Mouse (Mus musculus) forebrain, embryonic 14.5 days (tissue): ENCODE measurements around the gene Usp10. TPM values are rescaled to one million over a fixed set of nuclear protein-coding genes. Genes with fewer than 3 reads are reported as not detected.

Experiments
- ATAC-seq: fragments of 200-750 bp; cut with Nextera tagmentation; 2 replicates; pipeline ENCODE4 v1.8.0; 2017; ENCODE audit warnings: mild to moderate bottlenecking, moderate library complexity
- DNase-seq: peaks from one replicate; pipeline ENCODE4 v3.0.0-alpha.2; 2015; ENCODE audit warnings: low spot score
- H3K27ac ChIP-seq: fragments of 300-500 bp; sonication (generic); 2 replicates; pipeline ENCODE4 v1.5.1; 2014; ENCODE audit warnings: low read depth, mild to moderate bottlenecking, control low read depth, low read length, moderate library complexity
- H3K27me3 ChIP-seq: fragments of 300-500 bp; sonication (generic); replicated peaks from 2 replicates; pipeline ENCODE4 v1.6.1; 2014; ENCODE audit warnings: low read length, control low read depth, mixed read lengths; ENCODE audit not compliant: control insufficient read depth, insufficient read depth
- H3K36me3 ChIP-seq: fragments of 300-500 bp; sonication (generic); 2 replicates; pipeline ENCODE4 v1.6.1; 2014; ENCODE audit warnings: low read length, control low read depth; ENCODE audit not compliant: control insufficient read depth, insufficient read depth
- H3K4me1 ChIP-seq: fragments of 300-500 bp; sonication (generic); 2 replicates; pipeline ENCODE4 v1.6.1; 2014; ENCODE audit warnings: antibody characterized with exemption, low read length, control low read depth; ENCODE audit not compliant: control insufficient read depth, insufficient read depth
- H3K4me2 ChIP-seq: fragments of 300-500 bp; sonication (generic); 2 replicates; pipeline ENCODE4 v1.6.1; 2014; ENCODE audit warnings: mild to moderate bottlenecking, control low read depth, low read length
- H3K4me3 ChIP-seq: fragments of 300-500 bp; sonication (generic); 2 replicates; pipeline ENCODE4 v1.5.1; 2014; ENCODE audit warnings: low read depth, low read length, control low read depth
- H3K9ac ChIP-seq: fragments of 300-500 bp; sonication (generic); 2 replicates; pipeline ENCODE4 v1.6.1; 2014; ENCODE audit warnings: mild to moderate bottlenecking, low read length, control low read depth, moderate library complexity
- H3K9me3 ChIP-seq: fragments of 300-500 bp; sonication (generic); replicated peaks from 2 replicates; pipeline ENCODE4 v1.6.1; 2016; ENCODE audit warnings: low read length, control low read depth, mixed read lengths; ENCODE audit not compliant: control insufficient read depth
- WGBS: fragments of 180-500 bp; shearing (Covaris S2); extraction: QIAGEN DNeasy Blood & Tissue Kit; methylation state at CpG from one replicate; pipeline ENCODE4 v1.1.7; 2014; 5-methylcytosine and 5-hydroxymethylcytosine counted together
- polyA plus RNA-seq: library from polyadenylated mRNA; unstranded; fragments of >200 nt; fragmentation: Nextera tagmentation; extraction: Ambion mirVana; gene quantifications from 2 replicates; pipeline ENCODE4 v1.2.1, GENCODE M21; 2014

Usp10 gene
- polyA plus RNA-seq, 1 experiment from 2014 or later = 94.2 TPM

DNA sequence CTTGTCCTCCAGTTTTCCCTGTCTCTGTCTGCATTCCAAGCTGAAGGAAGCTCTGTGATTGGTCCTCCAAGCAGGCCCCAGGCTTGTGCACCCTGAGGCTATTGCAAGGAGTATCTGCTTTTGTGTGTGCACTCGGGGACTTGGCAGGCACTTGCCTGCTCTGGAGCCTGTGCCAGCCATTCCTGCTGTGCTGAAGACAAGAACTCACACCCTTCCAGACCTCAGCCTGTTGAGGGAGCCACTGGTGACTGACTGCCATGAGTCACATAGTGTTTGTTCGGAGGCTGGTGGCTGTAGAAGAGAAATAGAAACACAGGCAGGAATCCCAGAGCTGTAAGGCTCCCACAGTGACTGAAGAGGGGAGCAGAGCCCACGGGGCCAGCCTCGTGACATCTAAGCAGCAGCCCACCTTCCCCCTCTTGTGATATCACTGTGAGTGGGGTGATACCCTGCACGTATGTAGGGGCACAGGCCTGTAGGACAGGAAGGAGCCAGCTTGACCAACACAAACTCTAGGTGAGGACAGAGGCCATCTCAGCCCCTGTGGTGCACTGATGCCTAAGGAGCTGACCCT is 50.5 kb downstream of the Usp10 start:
- Histone ChIP-seq H3K4me1 (peaks cover 12% of the 10 kb centered on the region), H3K9ac (peak overlapping the region; percentile 21; the same call in 1 of the 2 replicates), H3K4me2 (no peak overlapping the region), H3K4me3 (no peak overlapping the region), H3K27me3 (no peaks in the 10 kb centered on the region), H3K27ac (peak overlapping the region; percentile 81), H3K36me3 (peaks cover 26% of the 10 kb centered on the region), H3K9me3 (no peaks in the 10 kb centered on the region)
- 30% methylated on average over 5 of the region's 5 CpGs for WGBS
- DNase-seq (peak; percentile 86), ATAC-seq (peak; percentile 91)

DNA sequence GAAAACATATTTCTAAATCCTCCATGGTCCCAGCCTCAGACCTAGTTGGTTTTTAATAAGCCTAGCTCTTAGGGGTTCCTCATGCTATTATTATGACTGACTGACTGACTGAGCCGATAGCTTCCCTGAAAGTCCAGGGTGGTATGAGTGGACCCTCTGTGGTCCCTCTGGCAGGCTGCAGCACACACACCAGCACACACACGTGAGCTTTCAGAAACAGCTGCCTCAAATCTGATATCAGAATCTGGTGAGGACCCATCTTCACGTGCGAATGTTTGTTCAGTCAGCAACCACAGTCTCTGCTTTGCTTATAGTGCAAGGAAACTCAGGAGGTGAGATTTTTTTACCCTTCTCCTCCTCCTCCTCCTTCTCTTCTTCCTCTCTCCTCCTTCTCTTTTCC is 54.7 kb downstream of the Usp10 start:
- H3K27ac ChIP-seq = no peak overlapping the region
- H3K27me3 ChIP-seq = no peaks in the 10 kb centered on the region
- no peak overlapping the region for H3K9ac ChIP-seq
- no peak overlapping the region for H3K4me3 ChIP-seq
- H3K36me3 ChIP-seq = no peaks in the 10 kb centered on the region
- H3K4me1 ChIP-seq = peaks cover 9% of the 10 kb centered on the region
- no peaks in the 10 kb centered on the region for H3K9me3 ChIP-seq
- 82% methylated on average over 4 of the region's 4 CpGs for WGBS
- H3K4me2 ChIP-seq = no peak overlapping the region
- ATAC-seq (no peak), DNase-seq (no peak)

DNA sequence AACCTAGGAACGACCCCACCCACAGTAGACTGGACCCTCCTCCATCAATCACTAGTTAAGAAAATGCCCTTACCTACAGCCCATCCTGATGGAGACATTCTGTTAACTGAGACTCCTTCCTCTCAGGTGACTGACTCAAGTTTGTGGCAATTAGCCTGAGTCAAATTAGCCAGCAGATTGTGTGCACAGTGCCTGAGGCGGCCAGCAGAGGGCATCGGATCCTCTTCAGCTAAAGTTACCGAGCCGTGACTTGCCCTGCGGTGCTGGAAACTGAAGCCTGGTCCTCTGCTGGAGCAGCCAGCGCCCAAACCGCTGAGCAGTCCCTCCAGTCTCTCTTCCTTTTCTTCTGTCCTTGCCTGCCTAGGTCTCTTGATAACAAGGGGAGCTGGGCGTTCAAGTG is 57.3 kb downstream of the Usp10 start:
- 88% methylated on average over 9 of the region's 9 CpGs for WGBS
- H3K4me2 ChIP-seq = no peak overlapping the region
- H3K27ac ChIP-seq = no peak overlapping the region
- H3K27me3 ChIP-seq = no peaks in the 10 kb centered on the region
- no peaks in the 10 kb centered on the region for H3K4me1 ChIP-seq
- H3K36me3 ChIP-seq = no peaks in the 10 kb centered on the region
- no peak overlapping the region for H3K9ac ChIP-seq
- DNase-seq (no peak), ATAC-seq (no peak)
- no peaks in the 10 kb centered on the region for H3K9me3 ChIP-seq
- H3K4me3 ChIP-seq = no peak overlapping the region

DNA sequence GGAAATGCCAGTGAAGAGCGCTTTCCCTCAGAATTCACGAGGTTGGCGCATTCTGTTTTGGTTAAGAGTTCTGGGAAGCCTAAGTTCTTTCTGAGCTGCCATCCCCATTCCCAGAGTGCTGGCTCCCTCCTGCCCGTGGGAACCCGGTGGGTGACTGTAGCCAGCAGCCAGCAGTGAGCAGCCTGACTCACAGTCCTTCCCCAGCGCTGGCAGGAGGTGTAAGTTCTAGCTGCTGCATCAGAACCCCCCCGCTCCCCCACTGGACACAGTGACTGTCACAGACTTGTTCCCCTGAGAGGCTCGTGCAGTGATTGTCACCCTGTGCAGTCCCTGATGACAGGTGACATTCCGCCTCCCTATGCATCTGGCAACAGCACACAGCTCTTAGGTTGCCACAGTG is 60.0 kb downstream of the Usp10 start:
- H3K27me3 ChIP-seq = no peaks in the 10 kb centered on the region
- H3K36me3 ChIP-seq = no peaks in the 10 kb centered on the region
- no peak overlapping the region for H3K27ac ChIP-seq
- no peak overlapping the region for H3K4me2 ChIP-seq
- H3K4me1 ChIP-seq = no peaks in the 10 kb centered on the region
- H3K4me3 ChIP-seq = no peak overlapping the region
- H3K9me3 ChIP-seq = no peaks in the 10 kb centered on the region
- DNase-seq (no peak), ATAC-seq (no peak)
- 77% methylated on average over 9 of the region's 9 CpGs for WGBS
- no peak overlapping the region for H3K9ac ChIP-seq

DNA sequence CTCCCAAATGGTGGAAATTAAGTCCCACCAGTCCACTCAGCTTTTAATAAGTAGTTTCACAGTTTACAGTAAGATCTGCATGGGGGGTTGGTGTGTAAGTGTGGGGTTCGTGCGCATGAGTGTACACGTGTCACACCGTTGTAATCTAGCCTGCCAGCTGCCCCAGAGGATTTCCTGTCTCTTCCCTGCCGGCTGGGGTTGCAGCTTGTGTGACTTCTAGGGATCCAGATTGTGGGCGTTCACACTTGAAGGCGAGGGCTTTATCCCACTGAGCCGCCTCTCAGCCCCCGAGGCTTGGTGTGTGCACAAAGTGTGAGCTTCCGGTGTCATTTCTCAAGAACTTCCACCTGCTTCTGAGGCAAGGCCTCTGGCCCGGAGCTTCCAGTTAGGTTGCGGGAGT is 62.4 kb downstream of the Usp10 start:
- H3K4me2 ChIP-seq = no peak overlapping the region
- ATAC-seq (no peak), DNase-seq (no peak)
- H3K27me3 ChIP-seq = no peaks in the 10 kb centered on the region
- no peak overlapping the region for H3K9ac ChIP-seq
- no peak overlapping the region for H3K4me3 ChIP-seq
- no peaks in the 10 kb centered on the region for H3K9me3 ChIP-seq
- no peak overlapping the region for H3K27ac ChIP-seq
- H3K4me1 ChIP-seq = no peaks in the 10 kb centered on the region
- no peaks in the 10 kb centered on the region for H3K36me3 ChIP-seq
- 78% methylated on average over 12 of the region's 12 CpGs for WGBS

DNA sequence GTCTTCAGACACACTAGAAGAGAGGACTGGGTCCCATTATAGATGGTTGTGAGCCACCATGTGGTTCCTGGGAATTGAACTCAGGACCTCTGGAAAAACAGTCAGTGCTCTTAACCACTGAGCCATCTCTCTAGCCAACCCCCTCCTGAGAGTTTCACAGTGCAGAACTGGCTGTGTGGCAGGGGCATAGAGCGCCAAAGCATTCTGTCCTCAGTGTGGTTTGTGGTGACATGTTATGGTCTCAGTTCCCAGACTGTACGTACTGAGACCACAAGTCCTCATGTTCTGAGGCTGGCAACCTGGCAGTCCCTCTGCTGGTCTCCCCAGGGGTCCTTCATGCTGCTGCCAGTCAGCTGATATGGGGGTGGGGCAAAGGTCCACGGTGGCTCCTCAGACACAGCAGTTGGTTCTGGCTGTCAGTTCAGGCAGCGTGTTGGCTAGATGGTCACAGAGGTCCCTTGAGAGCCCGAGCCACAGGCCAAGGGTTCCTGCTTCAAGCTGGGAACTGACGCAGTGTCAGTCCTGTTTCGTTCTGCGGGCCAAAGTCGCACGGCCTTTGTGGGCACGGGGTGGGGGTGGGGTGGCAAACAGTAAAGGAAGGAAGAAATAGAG is 68.7 kb downstream of the Usp10 start:
- no peaks in the 10 kb centered on the region for H3K4me1 ChIP-seq
- H3K9me3 ChIP-seq = no peaks in the 10 kb centered on the region
- DNase-seq = no peak
- no peak overlapping the region for H3K4me3 ChIP-seq
- H3K4me2 ChIP-seq = no peak overlapping the region
- ATAC-seq = no peak
- H3K27me3 ChIP-seq = no peaks in the 10 kb centered on the region
- 73% methylated on average over 11 of the region's 11 CpGs for WGBS
- H3K27ac ChIP-seq = no peak overlapping the region
- H3K9ac ChIP-seq = no peak overlapping the region
- no peaks in the 10 kb centered on the region for H3K36me3 ChIP-seq

DNA sequence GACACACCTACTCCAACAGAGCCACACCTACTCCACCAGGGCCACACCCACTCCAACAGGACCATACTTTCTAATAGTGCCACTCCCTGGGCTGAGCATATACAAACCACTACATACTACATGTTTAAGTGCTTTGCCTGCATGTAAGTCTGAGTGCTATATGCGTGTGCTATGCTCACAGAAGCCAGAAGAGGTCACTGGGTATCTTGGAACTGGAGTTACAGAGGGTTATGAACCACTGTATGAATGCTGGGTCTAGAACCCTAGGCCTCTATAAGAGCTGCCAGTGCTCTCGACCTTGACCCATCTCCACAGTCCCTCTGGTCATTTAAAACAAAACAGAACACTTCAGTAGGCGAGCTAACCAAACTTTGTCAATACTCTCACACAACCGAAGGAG is 71.1 kb downstream of the Usp10 start:
- DNase-seq (no peak), ATAC-seq (no peak)
- Histone ChIP-seq H3K9me3 (no peaks in the 10 kb centered on the region), H3K4me3 (no peak overlapping the region), H3K4me2 (no peak overlapping the region), H3K36me3 (no peaks in the 10 kb centered on the region), H3K27ac (no peak overlapping the region), H3K9ac (no peak overlapping the region), H3K27me3 (no peaks in the 10 kb centered on the region), H3K4me1 (no peaks in the 10 kb centered on the region)
- WGBS = 70% methylated on average over 4 of the region's 4 CpGs

DNA sequence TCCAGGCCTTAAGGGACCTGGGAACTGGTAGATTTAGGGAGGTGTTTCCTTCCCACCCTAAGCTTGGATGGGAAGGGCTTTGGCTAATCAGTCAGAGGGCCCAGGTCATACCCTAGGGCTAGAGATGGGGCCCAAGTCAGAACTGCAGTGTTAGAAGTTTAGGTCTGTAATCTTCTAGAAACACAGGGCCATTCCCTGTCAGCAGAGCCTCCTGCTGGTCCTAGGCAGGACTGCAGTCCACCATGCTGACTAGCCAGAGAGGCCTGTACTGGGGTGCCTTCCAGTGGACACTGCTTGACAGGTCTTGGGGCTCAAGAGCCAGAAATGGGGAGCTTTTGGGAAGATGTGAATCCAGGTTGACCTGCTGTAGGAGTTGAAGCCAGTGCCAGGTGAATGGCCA is 73.9 kb downstream of the Usp10 start:
- no peak overlapping the region for H3K27ac ChIP-seq
- DNase-seq (no peak), ATAC-seq (no peak)
- no peaks in the 10 kb centered on the region for H3K27me3 ChIP-seq
- no peaks in the 10 kb centered on the region for H3K9me3 ChIP-seq
- no peaks in the 10 kb centered on the region for H3K36me3 ChIP-seq
- H3K4me3 ChIP-seq = no peak overlapping the region
- H3K9ac ChIP-seq = no peak overlapping the region
- no peaks in the 10 kb centered on the region for H3K4me1 ChIP-seq
- H3K4me2 ChIP-seq = no peak overlapping the region

DNA sequence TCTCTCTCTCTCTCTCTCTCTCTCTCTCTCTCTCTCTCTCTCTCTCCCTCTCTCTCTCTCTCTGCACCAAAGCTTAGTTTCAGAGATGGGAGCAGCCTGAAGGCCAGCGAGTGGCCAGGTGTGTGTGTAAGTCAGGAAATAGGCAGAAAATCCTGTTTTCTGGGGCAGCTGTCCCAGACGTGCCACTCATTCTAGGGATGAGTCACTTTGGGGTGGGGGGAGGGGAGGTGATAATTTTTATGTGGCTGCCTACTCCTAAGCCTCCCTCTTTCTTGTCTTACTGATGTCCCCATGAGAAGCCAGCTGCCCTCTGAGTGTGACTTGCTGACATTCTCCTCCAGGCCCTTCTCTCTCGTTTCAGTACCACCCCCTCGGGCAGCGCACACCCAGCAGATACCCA is 76.0 kb downstream of the Usp10 start:
- DNase-seq (no peak), ATAC-seq (no peak)
- Histone ChIP-seq H3K4me3 (no peak overlapping the region), H3K27me3 (no peaks in the 10 kb centered on the region), H3K36me3 (no peaks in the 10 kb centered on the region), H3K27ac (no peak overlapping the region), H3K4me2 (no peak overlapping the region), H3K4me1 (no peaks in the 10 kb centered on the region), H3K9me3 (no peaks in the 10 kb centered on the region), H3K9ac (no peak overlapping the region)
- 77% methylated on average over 5 of the region's 5 CpGs for WGBS
